Mouse (Mus musculus): ENCODE results near the gene Adam33. TPM values are rescaled to one million over a fixed set of nuclear protein-coding genes. Genes with fewer than 3 reads are reported as not detected.

Gene Adam33
- total RNA-seq, 2 experiments from 2014 or later: 8.9 to 9.6 TPM

DNA sequence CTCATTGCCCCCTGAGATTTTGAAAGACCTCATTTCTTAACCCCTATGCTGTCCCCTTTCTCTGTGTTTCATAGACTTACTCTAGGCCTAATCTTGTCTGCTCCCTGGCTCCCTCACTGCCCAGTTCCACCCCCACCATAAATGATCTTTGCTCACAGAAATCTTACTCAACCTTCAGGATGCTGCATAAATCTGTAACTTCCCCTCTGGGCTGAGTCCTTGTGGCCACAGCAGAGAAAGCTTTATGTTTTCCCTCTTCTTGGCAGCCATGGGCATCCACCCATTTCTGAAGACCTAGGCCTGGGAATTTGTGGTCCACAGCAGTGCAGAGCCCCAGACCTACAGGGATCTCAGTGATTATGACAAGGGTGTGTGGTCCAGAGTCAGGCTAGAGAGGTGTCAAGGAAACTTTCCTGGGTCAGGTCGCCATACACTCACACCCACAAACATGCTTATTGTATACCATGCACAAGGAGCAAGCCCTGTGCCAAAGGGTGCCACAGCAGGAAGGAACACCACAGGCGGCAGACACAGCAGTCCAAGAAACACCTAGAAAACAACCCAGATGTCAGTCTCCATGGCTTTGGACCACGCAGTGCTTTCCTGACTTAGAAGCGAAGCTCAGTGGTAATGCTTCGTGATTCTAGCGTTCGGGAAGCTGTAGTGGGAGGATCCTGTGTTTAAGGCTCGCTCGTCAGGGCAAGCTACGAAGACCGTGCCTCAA is 23.2 kb upstream of the Adam33 start, which contains the start of gene Siglec1:
Siglec1 (minus strand) TSS at position 99 of the 724 bp plus-strand sequence.
- intact Hi-C loops (cut with DNase I): no loop called here
- no peak for TF ChIP-seq CTCF (IDR thresholded peaks at IDR 0.05)
- no peak for DNase-seq (ENCODE audit: extremely low spot score in 1 of 2, low spot score in 2 of 2)
- no peak within 1 kb of the TSS for H3K4me3 ChIP-seq
- no peak within 1 kb of the TSS for H3K27ac ChIP-seq

DNA sequence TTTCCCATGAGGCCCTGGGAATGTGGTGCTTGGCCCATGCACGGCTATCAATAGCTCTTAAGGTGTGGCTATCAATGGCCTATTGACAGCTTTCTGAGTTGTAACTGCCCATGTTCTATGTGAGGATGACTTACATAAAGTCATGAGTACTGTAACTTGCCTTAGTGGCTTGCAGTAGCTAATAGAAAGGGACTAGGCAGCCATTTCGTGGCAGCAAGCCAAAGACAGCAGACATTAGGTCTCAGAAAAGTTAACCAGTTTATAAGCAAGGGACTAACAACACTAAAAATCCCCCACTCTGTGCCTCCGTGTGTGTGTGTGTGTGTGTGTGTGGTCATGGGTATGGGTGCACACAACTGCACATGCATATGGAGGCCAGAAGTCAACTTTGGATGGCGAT is 20.6 kb upstream of the Adam33 start:
- no peak overlapping the region for H3K27ac ChIP-seq
- no peak for DNase-seq (ENCODE audit: extremely low spot score in 1 of 2, low spot score in 2 of 2)
- H3K4me3 ChIP-seq: no peak overlapping the region
- TF ChIP-seq CTCF (IDR thresholded peaks at IDR 0.05): no peak
- intact Hi-C loops (cut with DNase I): no loop called here

DNA sequence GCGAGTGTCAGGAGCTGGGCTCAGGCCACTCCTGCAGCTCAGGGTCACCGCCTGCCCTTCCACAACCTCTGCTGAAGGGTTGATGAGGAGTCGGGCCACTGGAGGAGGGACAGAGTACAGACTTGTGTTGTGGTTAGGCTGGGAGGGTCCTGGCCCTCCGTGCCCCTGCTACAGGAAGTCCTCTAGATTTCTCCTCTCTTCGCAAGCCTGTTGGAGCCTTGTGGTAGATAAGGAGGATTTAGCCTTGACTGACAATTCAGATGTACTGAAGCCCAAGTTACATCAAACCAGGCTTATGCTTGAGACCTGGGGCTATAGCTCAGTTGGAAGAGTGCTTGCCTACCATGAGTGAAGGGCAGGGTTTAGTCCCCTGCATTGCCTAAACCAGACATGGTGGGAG is 16.9 kb upstream of the Adam33 start:
- no peak for DNase-seq (ENCODE audit: extremely low spot score in 1 of 2, low spot score in 2 of 2)
- Histone ChIP-seq H3K4me3 (no peak overlapping the region), H3K27ac (no peak overlapping the region)
- no peak for TF ChIP-seq CTCF (IDR thresholded peaks at IDR 0.05)
- intact Hi-C loops (cut with DNase I): no loop called here

DNA sequence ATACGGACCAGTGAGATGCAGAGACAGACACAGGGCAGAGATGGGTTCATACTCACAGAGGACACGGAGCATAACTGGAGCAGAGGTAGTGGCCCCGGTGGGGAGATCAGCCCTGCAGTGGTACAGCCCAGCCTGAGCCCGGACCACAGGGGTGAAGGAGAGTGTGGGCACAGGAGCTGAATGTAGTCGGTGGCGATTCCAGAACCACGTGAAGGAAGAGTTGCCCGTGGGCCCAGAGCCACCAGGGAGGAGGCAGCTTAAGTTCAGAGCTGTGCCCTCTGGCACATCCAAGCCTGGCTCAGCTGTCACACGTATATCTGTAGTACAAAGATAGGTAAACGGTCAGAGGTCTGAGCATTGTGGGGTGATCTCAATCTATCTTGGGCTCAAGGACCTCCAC is 8.9 kb upstream of the Adam33 start:
- no peak for DNase-seq (ENCODE audit: extremely low spot score in 1 of 2, low spot score in 2 of 2)
- no peak for TF ChIP-seq CTCF (IDR thresholded peaks at IDR 0.05)
- Histone ChIP-seq H3K27ac (no peak overlapping the region), H3K4me3 (no peak overlapping the region)
- intact Hi-C loops (cut with DNase I): no loop called here

DNA sequence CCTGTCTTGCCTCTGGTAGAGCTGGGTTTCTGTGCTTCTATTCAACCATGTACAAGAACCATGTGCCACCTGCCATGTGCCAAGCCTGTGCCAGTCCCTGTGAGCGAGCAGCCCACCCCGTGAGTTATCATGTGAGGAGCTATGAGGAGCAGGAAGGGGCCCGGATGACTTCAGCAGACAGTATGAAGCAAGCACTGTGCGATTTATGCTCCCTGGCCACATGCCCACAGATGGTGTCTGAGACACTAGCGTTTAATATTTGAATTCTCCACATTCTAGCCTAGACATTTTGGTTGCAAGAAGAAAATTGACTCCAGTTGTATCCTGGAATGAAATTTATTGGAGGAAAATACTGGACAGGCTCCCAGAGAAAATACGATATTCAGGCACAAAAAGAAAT is 3.9 kb upstream of the Adam33 start:
- intact Hi-C loops (cut with DNase I): no loop called here
- no peak overlapping the region for H3K27ac ChIP-seq
- no peak for DNase-seq (ENCODE audit: extremely low spot score in 1 of 2, low spot score in 2 of 2)
- no peak overlapping the region for H3K4me3 ChIP-seq
- no peak for TF ChIP-seq CTCF (IDR thresholded peaks at IDR 0.05)

DNA sequence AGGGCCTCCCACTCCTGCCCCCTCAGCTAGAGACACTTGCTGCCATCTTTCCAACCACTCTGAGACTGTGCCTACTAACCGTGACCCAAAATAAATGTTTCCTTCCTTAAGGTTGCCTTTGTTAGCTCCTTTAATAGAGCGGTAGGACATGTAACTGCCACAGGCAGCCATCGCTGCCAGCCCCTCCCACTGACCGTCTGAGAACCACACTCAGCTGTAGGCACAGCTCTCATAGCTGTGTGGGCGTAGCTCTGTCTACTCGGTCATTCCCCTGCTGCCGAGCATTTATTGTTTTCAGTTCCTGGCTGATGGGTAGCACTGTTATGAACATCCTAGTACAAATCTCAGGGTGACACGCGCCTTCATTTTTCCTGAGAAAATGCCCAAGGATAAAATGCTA is 2.7 kb upstream of the Adam33 start:
- H3K4me3 ChIP-seq: no peak overlapping the region
- H3K27ac ChIP-seq: no peak overlapping the region
- DNase-seq (ENCODE audit: extremely low spot score in 1 of 2, low spot score in 2 of 2): no peak
- intact Hi-C loops (cut with DNase I): no loop called here
- TF ChIP-seq CTCF (IDR thresholded peaks at IDR 0.05): no peak

DNA sequence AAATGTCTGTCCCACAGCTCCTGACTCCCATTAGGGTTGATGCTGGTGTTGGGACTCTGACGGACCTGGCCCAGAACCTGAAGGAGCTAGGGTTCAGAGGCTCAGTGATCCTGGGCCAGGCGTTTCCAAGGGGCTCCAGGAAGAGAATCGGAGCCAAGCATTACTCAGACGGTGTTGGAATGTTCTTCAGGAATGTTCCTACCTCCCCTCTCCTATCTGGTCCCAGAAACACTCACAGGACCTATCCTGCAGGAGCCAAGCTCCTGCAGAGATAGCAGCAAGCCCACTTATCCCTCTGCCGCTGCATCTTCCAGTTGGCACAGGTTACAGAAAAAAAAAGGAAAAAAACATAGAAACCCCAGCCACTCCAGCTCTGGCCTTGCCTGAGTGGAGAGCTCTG is 2.0 kb downstream of the Adam33 start:
- no peak for TF ChIP-seq CTCF (IDR thresholded peaks at IDR 0.05)
- no peak for DNase-seq (ENCODE audit: extremely low spot score in 1 of 2, low spot score in 2 of 2)
- intact Hi-C loops (cut with DNase I): no loop called here
- Histone ChIP-seq H3K4me3 (no peak overlapping the region), H3K27ac (no peak overlapping the region)

DNA sequence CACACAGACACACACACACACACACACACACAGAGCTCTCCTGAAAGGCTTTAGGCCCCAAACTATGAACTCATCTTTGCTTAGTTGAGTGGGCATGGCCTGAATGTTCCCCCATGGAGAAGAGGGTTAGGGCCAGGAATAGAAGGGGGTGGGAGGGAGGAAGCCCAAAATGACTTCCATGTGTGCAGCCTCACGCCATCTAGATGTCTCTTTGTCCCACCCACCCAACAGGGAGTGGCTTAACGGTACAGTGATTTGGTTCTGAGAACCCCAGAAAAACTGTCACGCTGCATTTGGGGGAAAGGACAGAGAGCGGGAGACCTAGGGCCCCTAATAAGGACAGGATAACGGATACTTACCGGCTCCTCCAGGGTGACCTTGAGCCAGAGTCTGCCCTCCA is 2.8 kb downstream of the Adam33 start:
- DNase-seq (ENCODE audit: extremely low spot score in 1 of 2, low spot score in 2 of 2): no peak
- intact Hi-C loops (cut with DNase I): no loop called here
- H3K4me3 ChIP-seq: no peak overlapping the region
- TF ChIP-seq CTCF (IDR thresholded peaks at IDR 0.05): no peak
- H3K27ac ChIP-seq: no peak overlapping the region

DNA sequence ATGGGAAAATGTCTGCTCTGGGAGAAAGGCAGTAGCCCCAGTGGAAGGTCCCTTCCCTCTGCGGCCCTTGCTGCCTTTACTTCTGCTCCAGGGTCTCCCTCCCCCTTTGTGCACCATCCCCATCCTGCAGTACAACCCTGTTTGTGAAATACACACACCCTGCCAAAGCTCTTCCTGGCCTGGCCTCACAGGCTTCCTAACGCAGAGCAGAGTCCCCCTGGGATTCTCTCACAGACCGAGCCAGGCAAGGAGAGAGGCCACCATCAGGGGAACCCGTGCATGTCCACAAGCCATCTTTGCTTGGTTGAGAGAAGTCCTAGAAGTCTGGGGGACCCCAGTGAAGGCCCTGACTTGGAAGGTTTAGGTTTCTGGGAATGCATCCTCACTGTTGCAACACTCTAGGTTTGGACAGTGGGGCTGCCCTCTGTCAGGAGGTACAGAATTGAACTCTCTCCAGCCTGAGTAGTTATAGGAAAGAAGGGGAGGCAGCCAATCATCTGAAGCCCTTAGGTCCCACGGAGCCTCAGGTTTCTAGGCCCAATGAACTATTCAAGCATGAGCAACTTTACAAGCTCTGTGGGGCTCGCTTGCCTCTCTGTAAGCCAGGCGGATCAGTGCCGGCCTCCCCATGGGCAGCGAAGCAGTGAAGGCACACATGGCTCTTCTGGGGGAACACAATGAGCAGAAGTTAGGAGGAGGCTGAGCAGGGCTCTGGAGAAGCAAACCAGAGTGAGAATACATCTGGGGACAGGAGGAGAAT is 3.7 kb downstream of the Adam33 start:
- DNase-seq (ENCODE audit: extremely low spot score in 1 of 2, low spot score in 2 of 2): no peak
- Histone ChIP-seq H3K4me3 (no peak overlapping the region), H3K27ac (no peak overlapping the region)
- TF ChIP-seq CTCF (IDR thresholded peaks at IDR 0.05): no peak
- intact Hi-C loops (cut with DNase I): loop anchor here (5.0 kb wide), 2 partner anchors 102 to 192 kb away; partner anchors contain the start of gene 1700037H04Rik

DNA sequence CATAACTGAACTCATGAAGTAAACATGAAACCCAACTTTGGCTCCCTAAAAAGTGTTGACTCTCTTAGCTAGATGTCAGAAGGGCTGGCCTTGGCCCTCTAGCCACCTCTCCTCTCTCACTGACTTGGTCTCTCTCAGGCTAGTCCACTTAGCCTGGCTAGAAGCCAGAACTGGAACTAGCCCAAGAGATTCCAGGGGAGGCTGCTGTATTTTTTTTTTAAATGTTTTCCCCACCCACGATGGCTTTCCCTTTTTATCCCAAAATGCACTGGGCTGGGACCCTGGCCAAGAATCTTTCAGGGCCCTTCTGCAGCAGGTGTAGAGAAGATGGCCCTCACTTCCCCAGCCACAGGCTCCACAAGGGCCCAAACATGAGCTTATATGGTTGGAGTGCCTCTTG is 4.2 kb downstream of the Adam33 start:
- no peak for DNase-seq (ENCODE audit: extremely low spot score in 1 of 2, low spot score in 2 of 2)
- TF ChIP-seq CTCF (IDR thresholded peaks at IDR 0.05): no peak
- intact Hi-C loops (cut with DNase I): loop anchor here (5.0 kb wide), 2 partner anchors 103 to 193 kb away; partner anchors contain the start of gene 1700037H04Rik
- H3K4me3 ChIP-seq: no peak overlapping the region
- no peak overlapping the region for H3K27ac ChIP-seq

DNA sequence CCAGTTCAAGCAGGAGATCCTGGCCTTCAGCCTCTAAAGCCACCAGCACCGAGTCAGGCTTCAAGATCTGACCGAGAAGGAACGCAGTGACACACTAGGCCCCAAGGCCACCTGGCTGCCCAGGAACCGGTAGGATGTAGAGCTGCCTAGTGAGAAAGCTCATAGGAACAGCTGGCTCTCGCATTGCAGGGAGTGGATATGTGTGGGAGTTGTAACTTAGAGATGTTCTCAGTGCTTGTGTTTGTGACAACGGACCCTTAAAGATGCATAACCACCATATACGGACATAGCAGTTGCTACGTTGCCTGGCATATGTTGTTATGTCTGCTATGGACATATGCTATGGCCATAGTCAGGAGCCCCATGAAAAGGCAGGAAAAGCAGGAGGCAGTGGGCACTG is 4.9 kb downstream of the Adam33 start:
- no peak for DNase-seq (ENCODE audit: extremely low spot score in 1 of 2, low spot score in 2 of 2)
- intact Hi-C loops (cut with DNase I): loop anchor here (5.0 kb wide), 2 partner anchors 104 to 194 kb away; partner anchors contain the start of gene 1700037H04Rik
- TF ChIP-seq CTCF (IDR thresholded peaks at IDR 0.05): no peak
- H3K4me3 ChIP-seq: no peak overlapping the region
- no peak overlapping the region for H3K27ac ChIP-seq

DNA sequence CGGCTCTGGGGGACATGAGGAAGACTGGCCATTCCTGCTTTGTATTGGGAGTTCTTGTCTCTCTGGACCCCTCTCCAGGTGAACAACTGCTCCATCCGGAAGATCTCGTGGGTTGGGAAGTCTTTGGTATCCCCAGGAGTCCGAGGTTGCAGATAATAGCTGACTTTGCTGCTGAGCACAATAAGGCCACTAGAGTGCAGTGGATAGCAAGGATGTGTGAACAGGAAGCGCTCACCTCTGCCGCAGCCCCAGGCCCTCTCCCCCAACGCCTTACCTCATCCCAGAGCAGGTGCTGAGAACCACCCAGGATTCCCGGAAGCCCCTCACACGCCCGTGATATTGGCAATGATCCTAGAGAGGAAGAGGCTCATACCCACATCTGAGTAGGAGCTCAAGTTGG is 7.4 kb downstream of the Adam33 start:
- intact Hi-C loops (cut with DNase I): loop anchor here (5.0 kb wide), 2 partner anchors 106 to 196 kb away; partner anchors contain the start of gene 1700037H04Rik
- no peak overlapping the region for H3K4me3 ChIP-seq
- H3K27ac ChIP-seq: no peak overlapping the region
- TF ChIP-seq CTCF (IDR thresholded peaks at IDR 0.05): peak; percentile 41
- no peak for DNase-seq (ENCODE audit: extremely low spot score in 1 of 2, low spot score in 2 of 2)

Measured in left cerebral cortex, adult 2 months (tissue).